Mouse (Mus musculus): Measurements from ENCODE around the gene Trappc13. TPM values are rescaled to one million over a fixed set of nuclear protein-coding genes. Genes with fewer than 3 reads are reported as not detected.

Trappc13 gene
- total and polyA plus RNA-seq, 3 experiments, result 5.3 to 61.8 (median 57.8) TPM

- no peak for DNase-seq
Observed at GRCm38 (mm10) chr13:104114827-104115226, 63.4 kb downstream of the Trappc13 start.

GRCm38 (mm10) chr13:104113782-104114181, 64.5 kb downstream of the Trappc13 start:
- DNase-seq, result no peak

- no peak for DNase-seq
Observed at GRCm38 (mm10) chr13:104112266-104112900, 65.9 kb downstream of the Trappc13 start.

- no peak for DNase-seq
Observed at GRCm38 (mm10) chr13:104110526-104110925, 67.7 kb downstream of the Trappc13 start.

GRCm38 (mm10) chr13:104109816-104110521, 68.3 kb downstream of the Trappc13 start:
- peak; percentile 66 for DNase-seq

GRCm38 (mm10) chr13:104109288-104109815, 68.9 kb downstream of the Trappc13 start, which contains the start of the genes Nln and Sgtb:
Nln (minus strand) TSS chr13:104109614.
Sgtb (plus strand) TSS chr13:104109741.
- peak; percentile 92 for DNase-seq

- peak; percentile 30 for DNase-seq
Observed at GRCm38 (mm10) chr13:104108651-104109287, 69.5 kb downstream of the Trappc13 start.

GRCm38 (mm10) chr13:104101606-104102235, 76.5 kb downstream of the Trappc13 start:
- DNase-seq, result peak; percentile 61

- DNase-seq, result no peak
Observed at GRCm38 (mm10) chr13:104100416-104100815, 77.9 kb downstream of the Trappc13 start.

GRCm38 (mm10) chr13:104097190-104097589, 81.1 kb downstream of the Trappc13 start:
- DNase-seq, result no peak

- DNase-seq, result no peak
Observed at GRCm38 (mm10) chr13:104095955-104096354, 82.3 kb downstream of the Trappc13 start.

- peak; percentile 58 for DNase-seq
Observed at GRCm38 (mm10) chr13:104094531-104095385, 83.5 kb downstream of the Trappc13 start.

Other genes with a start within 250 kb of the Trappc13 start
- 10 to 100 TPM; 19.5 to 20.2 TPM for gene Nln, start 68.9 kb downstream of the Trappc13 start, total RNA-seq (2021)
- 9.4 and 9.7 TPM in 2 replicates for gene Nln, start 68.9 kb downstream of the Trappc13 start, polyA plus RNA-seq (2012; rRNA removed)
- gene Sgtb, start 68.7 kb downstream of the Trappc13 start, total RNA-seq (2021), result 1 to 10 TPM; 8.7 to 9.2 TPM
- 0.83 and 1.0 TPM in 2 replicates for gene Sgtb, start 68.7 kb downstream of the Trappc13 start, polyA plus RNA-seq (2012; rRNA removed)
- gene Trim23, start 328 bp upstream of the Trappc13 start, total RNA-seq (2021), result 10 to 100 TPM; 12.6 to 20.2 TPM
- gene Trim23, start 328 bp upstream of the Trappc13 start, polyA plus RNA-seq (2012; rRNA removed), result 0.56 and 0.67 TPM in 2 replicates
- 1 to 10 TPM; 1.5 to 1.9 TPM for gene Cenpk, start 50.1 kb upstream of the Trappc13 start, total RNA-seq (2021)
- gene Cenpk, start 50.1 kb upstream of the Trappc13 start, polyA plus RNA-seq (2012; rRNA removed), result 0.12 and 0.21 TPM in 2 replicates
- 10 to 100 TPM; 12.7 to 14.2 TPM for gene Ppwd1, start 50.4 kb upstream of the Trappc13 start, total RNA-seq (2021)
- 0.24 and 0.44 TPM in 2 replicates for gene Ppwd1, start 50.4 kb upstream of the Trappc13 start, polyA plus RNA-seq (2012; rRNA removed)
- 1 to 10 TPM; 1.7 to 4.0 TPM for gene Adamts6, start 109.4 kb upstream of the Trappc13 start, total RNA-seq (2021)
- 1.00 and 1.1 TPM in 2 replicates for gene Adamts6, start 109.4 kb upstream of the Trappc13 start, polyA plus RNA-seq (2012; rRNA removed)